Mouse (Mus musculus): ENCODE data around the gene Dnajc2.

Gene Dnajc2

GRCm38 (mm10) chr5:21785053-21785452 lies at the start of gene Dnajc2, which contains the start of gene Psmc2:
Gene Dnajc2, minus strand, starts transcription at chr5:21785251.
Gene Psmc2, plus strand, starts transcription at chr5:21785283.
- peak; percentile 85 for DNase-seq (ENCODE audit: low read depth)

GRCm38 (mm10) chr5:21831761-21832160 lies 46.7 kb upstream of the Dnajc2 start:
- DNase-seq (ENCODE audit: low read depth) = no peak

- DNase-seq (ENCODE audit: low read depth) = no peak
Measured at GRCm38 (mm10) chr5:21828855-21829254, 43.8 kb upstream of the Dnajc2 start.

GRCm38 (mm10) chr5:21827643-21828042 lies 42.6 kb upstream of the Dnajc2 start:
- DNase-seq (ENCODE audit: low read depth) = no peak

- DNase-seq (ENCODE audit: low read depth) = no peak
Measured at GRCm38 (mm10) chr5:21826370-21826769, 41.3 kb upstream of the Dnajc2 start.

GRCm38 (mm10) chr5:21813994-21814393 lies 28.9 kb upstream of the Dnajc2 start:
- DNase-seq (ENCODE audit: low read depth) = peak; percentile 15

GRCm38 (mm10) chr5:21810924-21811323 lies 25.9 kb upstream of the Dnajc2 start:
- no peak for DNase-seq (ENCODE audit: low read depth)

- no peak for DNase-seq (ENCODE audit: low read depth)
Measured at GRCm38 (mm10) chr5:21804837-21805236, 19.8 kb upstream of the Dnajc2 start.

- no peak for DNase-seq (ENCODE audit: low read depth)
Measured at GRCm38 (mm10) chr5:21803691-21804188, 18.7 kb upstream of the Dnajc2 start.

- no peak for DNase-seq (ENCODE audit: low read depth)
Measured at GRCm38 (mm10) chr5:21802907-21803306, 17.9 kb upstream of the Dnajc2 start.

GRCm38 (mm10) chr5:21792166-21792565 lies 7.1 kb upstream of the Dnajc2 start:
- no peak for DNase-seq (ENCODE audit: low read depth)

GRCm38 (mm10) chr5:21789061-21789460 lies 4.0 kb upstream of the Dnajc2 start:
- DNase-seq (ENCODE audit: low read depth) = no peak

GRCm38 (mm10) chr5:21787186-21788105 lies 2.4 kb upstream of the Dnajc2 start:
- no peak for DNase-seq (ENCODE audit: low read depth)

GRCm38 (mm10) chr5:21786258-21787185 lies 1.5 kb upstream of the Dnajc2 start:
- peak; percentile 91 for DNase-seq (ENCODE audit: low read depth)

- peak; percentile 20 for DNase-seq (ENCODE audit: low read depth)
Measured at GRCm38 (mm10) chr5:21785776-21786175, 725 bp upstream of the Dnajc2 start.

GRCm38 (mm10) chr5:21784161-21785052 lies 644 bp downstream of the Dnajc2 start:
- peak; percentile 45 for DNase-seq (ENCODE audit: low read depth)

GRCm38 (mm10) chr5:21776491-21776890 lies 8.6 kb downstream of the Dnajc2 start:
- DNase-seq (ENCODE audit: low read depth) = no peak

- DNase-seq (ENCODE audit: low read depth) = no peak
Measured at GRCm38 (mm10) chr5:21769841-21770240, 15.2 kb downstream of the Dnajc2 start.

GRCm38 (mm10) chr5:21768506-21768905 lies 16.5 kb downstream of the Dnajc2 start:
- no peak for DNase-seq (ENCODE audit: low read depth)

- no peak for DNase-seq (ENCODE audit: low read depth)
Measured at GRCm38 (mm10) chr5:21745966-21746365, 39.1 kb downstream of the Dnajc2 start.

- DNase-seq (ENCODE audit: low read depth) = no peak
Measured at GRCm38 (mm10) chr5:21744651-21745050, 40.4 kb downstream of the Dnajc2 start.

Measured in c-Kit-positive CD71-positive TER-119-negative erythroid progenitor cells, embryonic 14.5 days (primary cell).